Mouse (Mus musculus) layer of hippocampus, postnatal 14 days (tissue): ENCODE data around the gene Vcam1. TPM values are rescaled to one million over a fixed set of nuclear protein-coding genes. Genes with fewer than 3 reads are reported as not detected.
A peak's percentile ranks its signal among the peaks of the same experiment; 100 is the strongest.

Source experiments
- DNase-seq, 2 experiments: peaks; one replicate each; pipeline ENCODE4 v3.0.0; 2021 to 2022; ENCODE audit warnings: low spot score in 2 of 2, mixed read lengths in 1 of 2
- total RNA-seq, 2 experiments: library from RNA; stranded (reverse); gene quantifications; 2 replicates each; pipeline ENCODE4 v1.2.3; 2021

The Vcam1 gene
- total RNA-seq, 2 experiments from 2014 or later, result 35.1 to 40.3 TPM

- DNase-seq, result no peak
These were observed 37.8 kb downstream of the Vcam1 start for GRCm38 (mm10) chr3:116091706-116092105.

DNA sequence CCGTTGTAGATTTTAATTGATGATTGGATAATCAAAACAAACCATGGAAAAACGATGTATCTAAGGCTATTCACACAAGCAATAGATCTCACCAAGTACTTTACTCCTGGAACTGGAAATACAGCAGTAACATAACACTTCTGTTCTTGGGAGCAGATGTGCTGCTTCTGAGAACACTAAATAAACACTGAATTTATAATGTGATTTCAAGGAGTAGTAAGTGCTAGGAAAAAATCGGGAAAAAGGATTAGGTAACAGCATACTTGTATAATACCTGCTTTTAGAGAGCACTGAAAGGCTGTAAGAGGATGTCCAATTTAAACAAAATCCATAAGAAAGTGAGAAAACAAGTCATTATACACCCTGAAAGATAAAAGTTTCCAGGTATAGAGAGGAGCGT, 43.5 kb downstream of the Vcam1 start:
- DNase-seq, result no peak

DNA sequence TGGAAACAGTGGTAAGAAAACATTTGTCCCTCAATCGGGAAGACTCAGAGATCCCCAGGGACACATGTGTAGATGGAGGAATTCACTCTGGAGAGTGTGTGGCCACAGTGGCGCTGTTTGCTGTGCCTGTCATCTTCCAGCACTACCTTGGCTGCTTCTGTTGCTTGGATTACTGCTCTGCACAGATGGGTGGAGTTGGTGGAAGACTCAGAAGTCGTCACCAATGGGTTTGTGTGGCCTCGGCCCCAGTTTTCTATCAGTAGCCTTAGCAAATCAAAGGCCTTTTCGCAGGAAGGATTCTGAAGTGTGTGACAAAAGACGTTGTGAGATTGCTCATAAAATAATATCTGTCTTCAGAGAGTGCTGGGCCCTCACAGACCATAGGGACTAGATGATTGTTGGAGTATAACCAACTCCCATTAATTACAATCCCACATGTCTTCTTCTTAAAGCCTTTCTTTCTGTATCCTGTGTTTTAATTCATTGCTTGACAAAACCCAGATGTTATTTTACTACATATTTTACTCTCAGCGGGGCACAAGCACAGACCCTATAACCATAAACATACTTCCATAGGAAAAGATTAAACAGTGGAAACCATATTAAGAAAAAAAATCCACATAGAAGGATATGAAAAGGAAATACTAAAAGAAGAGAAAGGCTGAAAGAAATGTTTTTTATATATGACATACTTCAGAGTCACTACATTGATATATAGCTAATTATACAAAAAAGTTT, 48.4 kb downstream of the Vcam1 start:
- no peak for DNase-seq

DNA sequence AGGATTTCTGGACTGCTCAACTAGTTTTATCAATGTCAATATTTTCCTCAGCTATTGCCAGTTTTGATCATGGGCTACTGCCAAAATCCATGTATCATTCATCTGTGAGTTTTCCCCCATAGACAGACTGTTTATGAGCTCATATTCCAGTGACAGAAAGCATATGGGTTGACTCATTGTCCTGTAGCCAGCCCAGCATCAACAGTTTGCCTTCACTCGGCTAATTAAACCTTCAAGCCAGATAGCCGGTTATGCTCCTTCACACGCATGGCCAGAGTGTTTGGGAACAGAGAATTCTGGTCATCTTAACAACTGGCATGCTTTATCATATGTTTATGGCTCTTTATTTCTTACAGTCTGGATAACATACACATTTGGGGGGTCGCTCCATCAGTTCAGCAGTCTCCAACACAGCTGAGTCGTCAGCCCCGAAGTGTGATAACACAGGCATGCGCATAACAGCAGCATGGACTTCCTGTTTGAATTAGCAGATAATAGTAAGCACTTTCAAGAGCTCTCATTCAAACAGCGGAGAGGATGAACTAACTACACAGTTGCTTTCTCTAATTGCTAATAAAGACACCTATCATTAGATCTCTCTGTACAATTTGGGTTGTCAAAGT, 49.2 kb downstream of the Vcam1 start:
- DNase-seq, result peak in 1 of 2 experiments; percentile 68

- DNase-seq, result peak in 1 of 2 experiments; percentile 16
These were observed 51.0 kb downstream of the Vcam1 start for GRCm38 (mm10) chr3:116078490-116078889.

- DNase-seq, result no peak
These were observed 52.7 kb downstream of the Vcam1 start for GRCm38 (mm10) chr3:116076739-116077138.

GRCm38 (mm10) chr3:116072584-116072983, 56.9 kb downstream of the Vcam1 start:
- no peak for DNase-seq

- DNase-seq, result no peak
These were observed 67.3 kb downstream of the Vcam1 start for GRCm38 (mm10) chr3:116062141-116062540.

- DNase-seq, result no peak
These were observed 69.2 kb downstream of the Vcam1 start for GRCm38 (mm10) chr3:116060320-116060719.

Other genes with a start within 250 kb of the Vcam1 start
- gene Dph5, start 241.9 kb downstream of the Vcam1 start, total RNA-seq, result 10 to 100 TPM; 15.9 to 16.9 TPM
- gene Slc30a7, start 122.3 kb downstream of the Vcam1 start, total RNA-seq, result 10 to 100 TPM; 22.8 to 27.0 TPM
- gene Extl2, start 122.2 kb downstream of the Vcam1 start, total RNA-seq, result 10 to 100 TPM; 64.1 to 65.2 TPM
- 1 to 10 TPM; 3.6 to 4.2 TPM for gene Gpr88, start 123.8 kb upstream of the Vcam1 start, total RNA-seq